ENCODE assay signal across 12 mouse cellular contexts in the genomic region with DNA sequence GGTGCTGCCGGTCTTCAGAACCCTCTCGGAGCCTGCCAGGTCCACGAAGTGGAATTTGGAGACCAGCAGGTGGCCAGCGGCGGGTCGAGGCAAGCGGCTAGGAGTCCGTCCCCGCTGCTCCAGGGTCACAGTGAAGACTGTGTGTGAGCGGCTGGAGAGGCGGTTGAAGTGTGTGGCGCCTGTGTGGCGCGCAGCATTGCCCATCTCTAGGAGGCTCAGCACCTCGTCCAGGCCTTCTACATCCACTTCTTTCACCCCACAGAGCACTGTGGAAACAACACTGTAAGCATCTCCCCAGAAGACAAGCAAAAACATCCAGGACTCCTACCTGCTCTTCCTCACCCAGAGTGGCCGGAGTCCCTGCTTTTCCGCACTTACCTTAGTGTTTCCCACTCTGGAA. TPM values are rescaled to one million over a fixed set of nuclear protein-coding genes. Genes with fewer than 3 reads are reported as not detected.
A peak's percentile ranks its signal among the peaks of the same experiment; 100 is the strongest.
DNase-seq lines count a peak whose midpoint lies in the region; ATAC-seq lines count a peak whose summit lies in the region.
"Had no signal": no experiment of that assay in that cellular context is flagged by ENCODE, and none has a peak within 500 bp of the region (broad histone marks: within the 10 kb centered on the region; RNA-seq: fewer than 3 reads in every experiment).

No protein-coding gene starts in this region.

- no peaks in the 10 kb centered on the region for H3K27me3 ChIP-seq in neural tube, embryonic 11.5 days (ENCODE audit: control insufficient read depth, insufficient read depth, low read length)
- 0 out of 2 replicates have a peak, but pooled peaks cover 8% of the 10 kb centered on the region for H3K27me3 ChIP-seq in hindbrain, embryonic 15.5 days
- peaks cover 7% of the 10 kb centered on the region for H3K27me3 ChIP-seq in stomach, embryonic 15.5 days (replicated peaks)

- ATAC-seq in neural tube, embryonic 11.5 days (ENCODE audit: insufficient read depth, low FRiP score, low TSS enrichment), result no peak
- 0 out of 2 replicates have a peak, but pooled peaks have one; percentile 4 for ATAC-seq in hindbrain, embryonic 15.5 days (ENCODE audit: low FRiP score, low read depth)
- no peak for ATAC-seq in stomach, embryonic 15.5 days (ENCODE audit: insufficient read depth, low FRiP score, low read depth)

- peaks cover 2% of the 10 kb centered on the region; the same call in 1 of the 2 replicates for H3K36me3 ChIP-seq in neural tube, embryonic 11.5 days (ENCODE audit: control insufficient read depth, insufficient read depth, low read length)
- H3K36me3 ChIP-seq in hindbrain, embryonic 15.5 days, result no peaks in the 10 kb centered on the region
- H3K36me3 ChIP-seq in stomach, embryonic 15.5 days, result no peaks in the 10 kb centered on the region

- peak; percentile 91 for DNase-seq in heart, adult 11 months
- DNase-seq in heart, postnatal 10 days, result no peak
- no peak for DNase-seq in neural tube, embryonic 11.5 days (ENCODE audit: low spot score)
- DNase-seq in neural tube, embryonic 10.5 days (ENCODE audit: extremely low spot score, low spot score), result no peak
- no peak for DNase-seq in urinary bladder, postnatal 36 days (ENCODE audit: low spot score in 2 of 2)
- no peak for DNase-seq in Muller cell, postnatal 12 days (ENCODE audit: inconsistent ontology term)

- H3K4me3 ChIP-seq in neural tube, embryonic 11.5 days (ENCODE audit: low read depth, low read length), result peak overlapping the region; percentile 40; the same call in 1 of the 2 replicates
- H3K4me3 ChIP-seq in hindbrain, embryonic 15.5 days, result peak overlapping the region; percentile 46
- no peak overlapping the region for H3K4me3 ChIP-seq in stomach, embryonic 15.5 days (replicated peaks)

- no peaks in the 10 kb centered on the region for H3K9me3 ChIP-seq in neural tube, embryonic 11.5 days (ENCODE audit: control insufficient read depth, low read length)
- no peaks in the 10 kb centered on the region for H3K9me3 ChIP-seq in hindbrain, embryonic 15.5 days
- H3K9me3 ChIP-seq in stomach, embryonic 15.5 days, result no peaks in the 10 kb centered on the region

- H3K4me2 ChIP-seq in neural tube, embryonic 11.5 days (ENCODE audit: low read depth), result peak overlapping the region; percentile 63
- H3K4me2 ChIP-seq in hindbrain, embryonic 15.5 days, result peak overlapping the region; percentile 56
- peak overlapping the region; percentile 79; the same call in 1 of the 2 replicates for H3K4me2 ChIP-seq in stomach, embryonic 15.5 days

- peak overlapping the region; percentile 48; the same call in 1 of the 2 replicates for H3K9ac ChIP-seq in neural tube, embryonic 11.5 days (ENCODE audit: low read length)
- peak overlapping the region; percentile 33 for H3K9ac ChIP-seq in hindbrain, embryonic 15.5 days
- no peak overlapping the region for H3K9ac ChIP-seq in stomach, embryonic 15.5 days
- H3K9ac ChIP-seq: liver, embryonic 14.5 days had no signal

- WGBS in neural tube, embryonic 11.5 days, result 21% methylated on average over 17 of the region's 17 CpGs
- 34% methylated on average over 17 of the region's 17 CpGs for WGBS in hindbrain, embryonic 15.5 days
- 58% methylated on average over 17 of the region's 17 CpGs for WGBS in stomach, embryonic 15.5 days

- no peak overlapping the region for H3K27ac ChIP-seq in neural tube, embryonic 11.5 days (ENCODE audit: low read depth, low read length)
- peak overlapping the region; percentile 43; the same call in 1 of the 2 replicates for H3K27ac ChIP-seq in hindbrain, embryonic 15.5 days (replicated peaks)
- H3K27ac ChIP-seq in stomach, embryonic 15.5 days, result no peak overlapping the region
- H3K27ac ChIP-seq: liver, embryonic 14.5 days had no signal

- intact Hi-C loops in heart, postnatal 10 days (cut with DNase I), result no loop called here

- peaks cover 7% of the 10 kb centered on the region; the same call in 1 of the 2 replicates for H3K4me1 ChIP-seq in neural tube, embryonic 11.5 days (ENCODE audit: control insufficient read depth, insufficient read depth, low read length)
- H3K4me1 ChIP-seq in hindbrain, embryonic 15.5 days (replicated peaks), result peaks cover 28% of the 10 kb centered on the region
- peaks cover 9% of the 10 kb centered on the region; the same call in 1 of the 2 replicates for H3K4me1 ChIP-seq in stomach, embryonic 15.5 days

RNA-seq across cellular contexts. Expression of a gene that starts 4.7 kb away (rescaled TPM):
- 1 to 10 TPM; 3.2 to 3.9 TPM for total RNA-seq in heart, postnatal 10 days (2021)
- polyA plus RNA-seq in neural tube, embryonic 11.5 days (2014; fragmentation: Nextera tagmentation; extraction: Ambion mirVana), result 5.0 and 5.2 TPM in 2 replicates
- 2.1 TPM in 2 replicates for polyA plus RNA-seq in hindbrain, embryonic 15.5 days (2015; fragmentation: Nextera tagmentation; extraction: Ambion mirVana)
- polyA plus RNA-seq in stomach, embryonic 15.5 days (2015; fragmentation: Nextera tagmentation; extraction: Ambion mirVana), result 3.5 and 4.0 TPM in 2 replicates

RNA-seq across cellular contexts. Expression of a gene that starts 21.9 kb away (rescaled TPM):
- total RNA-seq in heart, postnatal 10 days (2021), result 10 to 100 TPM; 24.0 to 76.0 TPM
- 0.15 TPM in 1 of 2 replicates, not detected in the other for polyA plus RNA-seq in neural tube, embryonic 11.5 days (2014; fragmentation: Nextera tagmentation; extraction: Ambion mirVana)
- polyA plus RNA-seq in hindbrain, embryonic 15.5 days (2015; fragmentation: Nextera tagmentation; extraction: Ambion mirVana), result 0.60 and 1.3 TPM in 2 replicates
- not detected in 2 replicates for polyA plus RNA-seq in stomach, embryonic 15.5 days (2015; fragmentation: Nextera tagmentation; extraction: Ambion mirVana)
- total RNA-seq: neutrophil, adult 5-6 weeks had no signal
- polyA plus RNA-seq: embryonic facial prominence, embryonic 11.5 days; intestine, postnatal 0 days; liver, embryonic 14.5 days had no signal

RNA-seq across cellular contexts. Expression of a gene that starts 32.1 kb away (rescaled TPM):
- 10 to 100 TPM; 13.3 to 16.5 TPM for total RNA-seq in heart, postnatal 10 days (2021)
- polyA plus RNA-seq in neural tube, embryonic 11.5 days (2014; fragmentation: Nextera tagmentation; extraction: Ambion mirVana), result 8.2 and 9.9 TPM in 2 replicates
- 12.6 and 13.1 TPM in 2 replicates for polyA plus RNA-seq in hindbrain, embryonic 15.5 days (2015; fragmentation: Nextera tagmentation; extraction: Ambion mirVana)
- 9.3 and 11.8 TPM in 2 replicates for polyA plus RNA-seq in stomach, embryonic 15.5 days (2015; fragmentation: Nextera tagmentation; extraction: Ambion mirVana)
- total RNA-seq: neutrophil, adult 5-6 weeks had no signal

RNA-seq across cellular contexts. Expression of a gene that starts 32.1 kb away (rescaled TPM):
- total RNA-seq in heart, postnatal 10 days (2021), result under 1 TPM; 0.14 to 0.15 TPM
- 0.09 and 0.45 TPM in 2 replicates for polyA plus RNA-seq in neural tube, embryonic 11.5 days (2014; fragmentation: Nextera tagmentation; extraction: Ambion mirVana)
- 0.35 and 0.69 TPM in 2 replicates for polyA plus RNA-seq in hindbrain, embryonic 15.5 days (2015; fragmentation: Nextera tagmentation; extraction: Ambion mirVana)
- polyA plus RNA-seq in stomach, embryonic 15.5 days (2015; fragmentation: Nextera tagmentation; extraction: Ambion mirVana), result 0.26 and 0.35 TPM in 2 replicates
- total RNA-seq: neutrophil, adult 5-6 weeks had no signal

RNA-seq across cellular contexts. Expression of a gene that starts 50.8 kb away (rescaled TPM):
- total RNA-seq in heart, postnatal 10 days (2021), result 1 to 10 TPM; 2.0 TPM
- polyA plus RNA-seq in neural tube, embryonic 11.5 days (2014; fragmentation: Nextera tagmentation; extraction: Ambion mirVana), result 13.2 and 14.0 TPM in 2 replicates
- 2.5 and 3.1 TPM in 2 replicates for polyA plus RNA-seq in hindbrain, embryonic 15.5 days (2015; fragmentation: Nextera tagmentation; extraction: Ambion mirVana)
- polyA plus RNA-seq in stomach, embryonic 15.5 days (2015; fragmentation: Nextera tagmentation; extraction: Ambion mirVana), result 9.2 and 10.6 TPM in 2 replicates
